Mouse (Mus musculus) CD4-positive helper T cell, adult 2 months (primary cell): ENCODE data around the gene H2-M10.2.

Experiments used
- DNase-seq: peaks from one replicate; pipeline ENCODE4 v3.0.0-alpha.2; 2012; ENCODE audit warnings: low read depth, missing footprints, low spot score

The H2-M10.2 gene

GRCm38 (mm10) chr17:36286390-36286789 lies at the start of gene H2-M10.2:
TSS of gene H2-M10.2 (minus strand) at chr17:36286490.
- no peak for DNase-seq

- no peak for DNase-seq
Measured at GRCm38 (mm10) chr17:36326055-36326454, 39.8 kb upstream of the H2-M10.2 start, which contains the start of gene H2-M10.1. TSS of gene H2-M10.1 (minus strand) at chr17:36326155.

- DNase-seq = no peak
Measured at GRCm38 (mm10) chr17:36315689-36316253, 29.5 kb upstream of the H2-M10.2 start.

- DNase-seq = peak; percentile 83
Measured at GRCm38 (mm10) chr17:36315041-36315688, 28.9 kb upstream of the H2-M10.2 start.

- DNase-seq = peak; percentile 52
Measured at GRCm38 (mm10) chr17:36314511-36314910, 28.2 kb upstream of the H2-M10.2 start.

- DNase-seq = no peak
Measured at GRCm38 (mm10) chr17:36309293-36309692, 23.0 kb upstream of the H2-M10.2 start.

GRCm38 (mm10) chr17:36308855-36309254 lies 22.6 kb upstream of the H2-M10.2 start:
- DNase-seq = peak; percentile 82

GRCm38 (mm10) chr17:36281521-36282245 lies 4.6 kb downstream of the H2-M10.2 start:
- DNase-seq = no peak

- peak; percentile 44 for DNase-seq
Measured at GRCm38 (mm10) chr17:36274776-36275175, 11.5 kb downstream of the H2-M10.2 start.

- DNase-seq = peak; percentile 44
Measured at GRCm38 (mm10) chr17:36273796-36274195, 12.5 kb downstream of the H2-M10.2 start.

- no peak for DNase-seq
Measured at GRCm38 (mm10) chr17:36272643-36273366, 13.5 kb downstream of the H2-M10.2 start.

GRCm38 (mm10) chr17:36271586-36272256 lies 14.6 kb downstream of the H2-M10.2 start, which contains the start of gene Trim39:
TSS of gene Trim39 (minus strand) at chr17:36272247.
- peak; percentile 93 for DNase-seq

- DNase-seq = peak; percentile 94
Measured at GRCm38 (mm10) chr17:36270956-36271585, 15.2 kb downstream of the H2-M10.2 start.

GRCm38 (mm10) chr17:36265834-36266233 lies 20.5 kb downstream of the H2-M10.2 start:
- peak; percentile 81 for DNase-seq

GRCm38 (mm10) chr17:36264273-36264925 lies 21.9 kb downstream of the H2-M10.2 start:
- no peak for DNase-seq

- DNase-seq = no peak
Measured at GRCm38 (mm10) chr17:36261511-36262166, 24.7 kb downstream of the H2-M10.2 start.

GRCm38 (mm10) chr17:36257969-36258368 lies 28.3 kb downstream of the H2-M10.2 start, which contains the start of gene Rpp21:
TSS of gene Rpp21 (minus strand) at chr17:36258069.
- no peak for DNase-seq

- peak; percentile 88 for DNase-seq
Measured at GRCm38 (mm10) chr17:36257241-36257947, 28.9 kb downstream of the H2-M10.2 start.

GRCm38 (mm10) chr17:36253087-36253600 lies 33.1 kb downstream of the H2-M10.2 start:
- DNase-seq = peak; percentile 15
